ENCODE assay signal across 22 mouse cellular contexts in the genomic region with DNA sequence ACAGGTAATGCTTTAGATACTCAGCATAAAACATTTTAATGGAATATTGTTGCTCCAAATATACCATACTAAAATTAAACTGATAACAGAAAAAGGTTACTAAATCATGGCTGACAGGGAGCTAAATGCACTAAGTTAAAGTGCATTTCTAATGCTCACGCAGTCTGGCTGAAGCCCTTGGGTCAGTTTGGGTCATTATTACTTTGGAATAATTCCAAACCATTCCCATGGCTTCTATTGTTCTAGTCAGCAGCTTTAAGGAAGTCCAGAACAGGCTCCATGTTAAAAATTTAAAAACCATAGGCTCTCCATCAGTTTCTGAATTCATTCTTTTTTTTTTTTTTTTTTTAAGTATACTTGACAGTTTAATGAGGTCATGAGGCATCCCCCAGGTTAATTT. TPM values are rescaled to one million over a fixed set of nuclear protein-coding genes. Genes with fewer than 3 reads are reported as not detected.
DNase-seq lines count a peak whose midpoint lies in the region; ATAC-seq and TF ChIP-seq lines count a peak whose summit lies in the region.
"Had no signal": no experiment of that assay in that cellular context is flagged by ENCODE, and none has a peak within 500 bp of the region (broad histone marks: within the 10 kb centered on the region; RNA-seq: fewer than 3 reads in every experiment).

No protein-coding gene starts in this region.

- no peaks in the 10 kb centered on the region for H3K27me3 ChIP-seq in heart, embryonic 15.5 days
- no peaks in the 10 kb centered on the region for H3K27me3 ChIP-seq in limb, embryonic 14.5 days (ENCODE audit: control insufficient read depth, insufficient read depth, low read length)
- H3K27me3 ChIP-seq in limb, embryonic 10.5 days (ENCODE audit: low read depth, poor library complexity, severe bottlenecking): no peaks in the 10 kb centered on the region
- H3K27me3 ChIP-seq: embryonic facial prominence, embryonic 13.5 days; forebrain, embryonic 12.5 days; hindbrain, embryonic 12.5 days; limb, embryonic 15.5 days; midbrain, embryonic 12.5 days; stomach, embryonic 15.5 days had no signal

- WGBS in heart, embryonic 15.5 days: 51% methylated on average over 1 of the region's 1 CpGs
- 64% methylated on average over 1 of the region's 1 CpGs for WGBS in limb, embryonic 14.5 days
- WGBS in limb, embryonic 10.5 days: 90% methylated on average over 1 of the region's 1 CpGs

- no peak overlapping the region for H3K4me3 ChIP-seq in heart, embryonic 15.5 days
- no peak overlapping the region for H3K4me3 ChIP-seq in limb, embryonic 14.5 days (replicated peaks; ENCODE audit: low read length)
- H3K4me3 ChIP-seq in limb, embryonic 10.5 days: no peak overlapping the region
- no peak overlapping the region for H3K4me3 ChIP-seq in brown adipose tissue, adult 24 weeks (ENCODE audit: insufficient read depth, low read depth, low read length)
- H3K4me3 ChIP-seq: embryonic facial prominence, embryonic 13.5 days; erythroblast, embryonic 14.5 days; forebrain, embryonic 12.5 days; hindbrain, embryonic 12.5 days; limb, embryonic 15.5 days; midbrain, embryonic 12.5 days; stomach, embryonic 15.5 days had no signal

- no peak for TF ChIP-seq POLR2A in limb, embryonic 14.5 days (IDR thresholded peaks at IDR 0.05; ENCODE audit: borderline replicate concordance, extremely low read depth, insufficient read depth, insufficient read length)

- no peaks in the 10 kb centered on the region for H3K36me3 ChIP-seq in heart, embryonic 15.5 days
- H3K36me3 ChIP-seq in limb, embryonic 14.5 days (ENCODE audit: control insufficient read depth, insufficient read depth, low read length): no peaks in the 10 kb centered on the region
- H3K36me3 ChIP-seq in limb, embryonic 10.5 days: 0 out of 2 replicates have a peak, but pooled peaks cover 3% of the 10 kb centered on the region
- H3K36me3 ChIP-seq: embryonic facial prominence, embryonic 13.5 days; forebrain, embryonic 12.5 days; hindbrain, embryonic 12.5 days; midbrain, embryonic 12.5 days; stomach, embryonic 15.5 days had no signal

- H3K4me2 ChIP-seq in heart, embryonic 15.5 days: no peak overlapping the region
- no peak overlapping the region for H3K4me2 ChIP-seq in limb, embryonic 14.5 days (replicated peaks; ENCODE audit: low read depth, low read length, severe bottlenecking)
- H3K4me2 ChIP-seq: embryonic facial prominence, embryonic 13.5 days; forebrain, embryonic 12.5 days; hindbrain, embryonic 12.5 days; limb, embryonic 15.5 days; midbrain, embryonic 12.5 days; stomach, embryonic 15.5 days had no signal

- no peaks in the 10 kb centered on the region for H3K9me3 ChIP-seq in heart, embryonic 15.5 days (replicated peaks)
- no peaks in the 10 kb centered on the region for H3K9me3 ChIP-seq in limb, embryonic 14.5 days (ENCODE audit: control insufficient read depth, low read length)
- no peaks in the 10 kb centered on the region for H3K9me3 ChIP-seq in limb, embryonic 10.5 days (replicated peaks)
- H3K9me3 ChIP-seq: embryonic facial prominence, embryonic 13.5 days; forebrain, embryonic 12.5 days; hindbrain, embryonic 12.5 days; limb, embryonic 15.5 days; midbrain, embryonic 12.5 days; stomach, embryonic 15.5 days had no signal

- DNase-seq in cerebellum, adult 9-10 months: peak; percentile 26
- no peak for DNase-seq in cerebellum, postnatal 10 days
- no peak for DNase-seq in heart, postnatal 4 days
- DNase-seq in limb, embryonic 14.5 days (ENCODE audit: low spot score): peak; percentile 28
- DNase-seq in limb, embryonic 10.5 days (ENCODE audit: low spot score): no peak
- DNase-seq: cerebellum, adult 18-20 months; cerebellum, postnatal 36 days; embryo, embryonic 11 days; kidney, postnatal 4 days; layer of hippocampus, adult 9-11 months; lung, postnatal 10 days; thymus, postnatal 25 days had no signal

- no peak overlapping the region for H3K9ac ChIP-seq in heart, embryonic 15.5 days
- no peak overlapping the region for H3K9ac ChIP-seq in limb, embryonic 14.5 days (ENCODE audit: low read depth, low read length, severe bottlenecking)
- H3K9ac ChIP-seq: embryonic facial prominence, embryonic 13.5 days; forebrain, embryonic 12.5 days; hindbrain, embryonic 12.5 days; limb, embryonic 15.5 days; midbrain, embryonic 12.5 days; stomach, embryonic 15.5 days had no signal

- ATAC-seq in heart, embryonic 15.5 days (replicated peaks; ENCODE audit: insufficient number of reproducible peaks, insufficient read depth, low FRiP score, low read depth): no peak
- no peak for ATAC-seq in limb, embryonic 14.5 days (ENCODE audit: low FRiP score, low read depth)
- ATAC-seq: intestine, postnatal 0 days had no signal

- peaks cover 23% of the 10 kb centered on the region for H3K4me1 ChIP-seq in heart, embryonic 15.5 days (replicated peaks)
- no peaks in the 10 kb centered on the region for H3K4me1 ChIP-seq in limb, embryonic 14.5 days (ENCODE audit: control insufficient read depth, insufficient read depth, low read length)
- H3K4me1 ChIP-seq in limb, embryonic 10.5 days: 0 out of 2 replicates have a peak, but pooled peaks cover 4% of the 10 kb centered on the region
- H3K4me1 ChIP-seq in brown adipose tissue, adult 24 weeks (ENCODE audit: control insufficient read depth, insufficient read depth, insufficient read length, low read length): peaks cover 20% of the 10 kb centered on the region

- peak overlapping the region; percentile 45; the same call in 1 of the 2 replicates for H3K27ac ChIP-seq in heart, embryonic 15.5 days
- no peak overlapping the region for H3K27ac ChIP-seq in limb, embryonic 14.5 days (replicated peaks; ENCODE audit: low read depth, low read length)
- H3K27ac ChIP-seq in limb, embryonic 10.5 days: no peak overlapping the region
- H3K27ac ChIP-seq in brown adipose tissue, adult 24 weeks (replicated peaks; ENCODE audit: low read depth, low read length): peak overlapping the region; percentile 75; the same call in 1 of the 2 replicates
- H3K27ac ChIP-seq: embryonic facial prominence, embryonic 13.5 days; forebrain, embryonic 12.5 days; hindbrain, embryonic 12.5 days; limb, embryonic 15.5 days; midbrain, embryonic 12.5 days; stomach, embryonic 15.5 days had no signal

RNA-seq across cellular contexts. Expression of a gene that starts 7.5 kb away (rescaled TPM):
- polyA plus RNA-seq in heart, embryonic 15.5 days (2015; fragmentation: Nextera tagmentation; extraction: Ambion mirVana): 6.7 and 7.4 TPM in 2 replicates
- 10 to 100 TPM; 28.2 to 30.3 TPM for total RNA-seq in heart, postnatal 4 days (2021)
- polyA plus RNA-seq in limb, embryonic 14.5 days (2012; rRNA removed): 34.4 and 37.1 TPM in 2 replicates
- polyA plus RNA-seq in limb, embryonic 14.5 days (2014; fragmentation: Nextera tagmentation; extraction: Ambion mirVana): 13.3 and 13.5 TPM in 2 replicates
- polyA plus RNA-seq in limb, embryonic 10.5 days (2016; fragmentation: Nextera tagmentation; extraction: Ambion mirVana): 8.3 and 10.0 TPM in 2 replicates
- polyA plus RNA-seq in brown adipose tissue, adult 24 weeks (2012; ENCODE audit: insufficient read depth, insufficient read length, missing spikeins): 28.8 and 29.5 TPM in 2 replicates

RNA-seq across cellular contexts. Expression of a gene that starts 50.5 kb away (rescaled TPM):
- polyA plus RNA-seq in heart, embryonic 15.5 days (2015; fragmentation: Nextera tagmentation; extraction: Ambion mirVana): 15.4 and 16.4 TPM in 2 replicates
- 10 to 100 TPM; 23.5 to 23.8 TPM for total RNA-seq in heart, postnatal 4 days (2021)
- 14.7 and 14.9 TPM in 2 replicates for polyA plus RNA-seq in limb, embryonic 14.5 days (2012; rRNA removed)
- 14.5 and 17.4 TPM in 2 replicates for polyA plus RNA-seq in limb, embryonic 14.5 days (2014; fragmentation: Nextera tagmentation; extraction: Ambion mirVana)
- 21.3 and 22.7 TPM in 2 replicates for polyA plus RNA-seq in limb, embryonic 10.5 days (2016; fragmentation: Nextera tagmentation; extraction: Ambion mirVana)
- 17.0 and 17.7 TPM in 2 replicates for polyA plus RNA-seq in brown adipose tissue, adult 24 weeks (2012; ENCODE audit: insufficient read depth, insufficient read length, missing spikeins)

RNA-seq across cellular contexts. Expression of a gene that starts 50.6 kb away (rescaled TPM):
- 27.9 and 28.8 TPM in 2 replicates for polyA plus RNA-seq in heart, embryonic 15.5 days (2015; fragmentation: Nextera tagmentation; extraction: Ambion mirVana)
- 10 to 100 TPM; 16.9 to 21.2 TPM for total RNA-seq in heart, postnatal 4 days (2021)
- polyA plus RNA-seq in limb, embryonic 14.5 days (2012; rRNA removed): 26.1 and 29.4 TPM in 2 replicates
- polyA plus RNA-seq in limb, embryonic 14.5 days (2014; fragmentation: Nextera tagmentation; extraction: Ambion mirVana): 30.8 and 36.1 TPM in 2 replicates
- polyA plus RNA-seq in limb, embryonic 10.5 days (2016; fragmentation: Nextera tagmentation; extraction: Ambion mirVana): 26.3 and 27.9 TPM in 2 replicates
- polyA plus RNA-seq in brown adipose tissue, adult 24 weeks (2012; ENCODE audit: insufficient read depth, insufficient read length, missing spikeins): 27.5 and 41.6 TPM in 2 replicates

Comparison
In these comparisons a context has a peak if more than half of its experiments do, and no peak if none do; other contexts are left out.
1. DNase-seq: peak in cerebellum, adult 9-10 months (single experiment) and limb, embryonic 14.5 days (single experiment); none in cerebellum, postnatal 10 days (0 of 2), heart, postnatal 4 days (single experiment) and limb, embryonic 10.5 days (single experiment).
2. H3K27ac ChIP-seq: peak in heart, embryonic 15.5 days (single experiment) and brown adipose tissue, adult 24 weeks (single experiment); none in limb, embryonic 14.5 days (single experiment) and limb, embryonic 10.5 days (single experiment).